Comparison of ENCODE assay signal across 8 mouse cellular contexts in the genomic region with DNA sequence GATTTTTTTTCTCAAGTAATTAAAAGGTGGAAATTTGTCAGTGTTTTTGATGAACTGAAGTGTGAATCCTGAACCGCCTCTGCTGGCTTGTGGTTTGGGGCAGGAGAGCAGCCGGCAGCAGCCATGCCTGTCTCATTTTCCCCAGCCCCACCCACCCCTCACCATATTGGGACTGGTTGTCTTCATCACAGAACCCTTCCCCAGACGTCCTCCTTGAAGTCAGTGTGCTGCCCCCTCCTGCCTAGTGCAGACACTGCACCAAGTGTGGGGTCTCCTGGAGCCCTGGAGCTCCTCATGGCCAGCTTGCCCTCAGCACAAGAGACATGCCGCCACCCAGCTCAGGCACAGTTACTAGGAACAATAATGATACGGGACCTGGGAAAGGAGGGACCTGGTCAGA. TPM values are rescaled to one million over a fixed set of nuclear protein-coding genes. Genes with fewer than 3 reads are reported as not detected.
A peak's percentile ranks its signal among the peaks of the same experiment; 100 is the strongest.
DNase-seq lines count a peak whose midpoint lies in the region; TF ChIP-seq lines count a peak whose summit lies in the region.

No protein-coding gene starts in this region.

- TF ChIP-seq EP300 in ES-Bruce4 (IDR thresholded peaks at IDR 0.05; ENCODE audit: insufficient read depth, low read depth, low read length), result no peak

- intact Hi-C loops in heart, postnatal 25 days (cut with DNase I), result no loop called here

- H3K27ac ChIP-seq in ES-Bruce4 (ENCODE audit: insufficient read depth, low read length), result no peak overlapping the region

- no peak overlapping the region for H3K4me3 ChIP-seq in ES-Bruce4 (ENCODE audit: low read depth, low read length)

- no peaks in the 10 kb centered on the region for H3K9me3 ChIP-seq in ES-Bruce4 (replicated peaks; ENCODE audit: control insufficient read depth, insufficient read depth, low read length, poor library complexity, severe bottlenecking)

- no peaks in the 10 kb centered on the region for H3K36me3 ChIP-seq in ES-Bruce4 (ENCODE audit: control insufficient read depth, insufficient read depth, low read length, poor library complexity, severe bottlenecking)

- no peaks in the 10 kb centered on the region for H3K27me3 ChIP-seq in ES-Bruce4 (ENCODE audit: control insufficient read depth, insufficient read depth, low read length, poor library complexity, severe bottlenecking)

- H3K4me1 ChIP-seq in ES-Bruce4 (ENCODE audit: control insufficient read depth, insufficient read depth, low read length), result no peaks in the 10 kb centered on the region

- peak; percentile 49 for DNase-seq in heart, postnatal 4 days
- DNase-seq in heart, postnatal 25 days (ENCODE audit: low spot score), result no peak
- DNase-seq in induced T-regulatory cell, adult 2 months (ENCODE audit: low read depth), result peak; percentile 77
- DNase-seq in spleen, adult 18-20 months, result peak; percentile 81
- no peak for DNase-seq in right cerebral cortex, postnatal 36 days (ENCODE audit: low spot score in 2 of 2)
- no peak for DNase-seq in left cerebral cortex, adult 8-10 months (ENCODE audit: low spot score in 2 of 2)
- DNase-seq in urinary bladder, postnatal 10 days (ENCODE audit: low spot score), result no peak

- TF ChIP-seq POLR2A in ES-Bruce4 (IDR thresholded peaks at IDR 0.05; ENCODE audit: insufficient read depth, low read length), result no peak

- H3K9ac ChIP-seq in ES-Bruce4 (ENCODE audit: low read depth, poor library complexity, severe bottlenecking), result no peak overlapping the region

- peak; percentile 64 for TF ChIP-seq CTCF in ES-Bruce4 (IDR thresholded peaks at IDR 0.05; ENCODE audit: low read depth, low read length)

RNA-seq across cellular contexts. Expression of gene Sh3bp2, which starts 12.9 kb away (rescaled TPM):
- total RNA-seq in heart, postnatal 4 days (2021), result 1 to 10 TPM; 6.1 to 7.9 TPM
- 1 to 10 TPM; 1.7 to 3.3 TPM for total RNA-seq in heart, postnatal 25 days (2021)
- polyA plus RNA-seq in ES-Bruce4 (2011; ENCODE audit: insufficient read depth, insufficient read length, low read depth, missing spikeins), result 2.6 and 2.8 TPM in 2 replicates
- total RNA-seq in left cerebral cortex, adult 8-10 months (2022), result 1 to 10 TPM; 2.6 to 8.7 (median 4.6) TPM

RNA-seq across cellular contexts. Expression of gene Tnip2, which starts 24.7 kb away (rescaled TPM):
- total RNA-seq in heart, postnatal 4 days (2021), result 10 to 100 TPM in 1 of 2 experiments, 1 to 10 TPM in 1; 8.8 to 10.3 TPM
- total RNA-seq in heart, postnatal 25 days (2021), result 1 to 10 TPM; 6.3 to 7.2 TPM
- polyA plus RNA-seq in ES-Bruce4 (2011; ENCODE audit: insufficient read depth, insufficient read length, low read depth, missing spikeins), result 10.1 and 14.0 TPM in 2 replicates
- 10 to 100 TPM; 15.4 to 24.0 (median 20.9) TPM for total RNA-seq in left cerebral cortex, adult 8-10 months (2022)

RNA-seq across cellular contexts. Expression of gene Add1, which starts 34.9 kb away (rescaled TPM):
- total RNA-seq in heart, postnatal 4 days (2021), result 100 to 1,000 TPM; 202 to 209 TPM
- total RNA-seq in heart, postnatal 25 days (2021), result 100 to 1,000 TPM; 125 to 136 TPM
- polyA plus RNA-seq in ES-Bruce4 (2011; ENCODE audit: insufficient read depth, insufficient read length, low read depth, missing spikeins), result 71.7 and 76.9 TPM in 2 replicates
- 100 to 1,000 TPM; 396 to 434 (median 416) TPM for total RNA-seq in left cerebral cortex, adult 8-10 months (2022)

Comparison
In these comparisons a context has a peak if more than half of its experiments do, and no peak if none do; other contexts are left out.
1. DNase-seq: peak in heart, postnatal 4 days (single experiment), induced T-regulatory cell, adult 2 months (single experiment) and spleen, adult 18-20 months (2 of 2); none in heart, postnatal 25 days (single experiment), right cerebral cortex, postnatal 36 days (0 of 2), left cerebral cortex, adult 8-10 months (0 of 2) and urinary bladder, postnatal 10 days (single experiment).